In the genomic region with DNA sequence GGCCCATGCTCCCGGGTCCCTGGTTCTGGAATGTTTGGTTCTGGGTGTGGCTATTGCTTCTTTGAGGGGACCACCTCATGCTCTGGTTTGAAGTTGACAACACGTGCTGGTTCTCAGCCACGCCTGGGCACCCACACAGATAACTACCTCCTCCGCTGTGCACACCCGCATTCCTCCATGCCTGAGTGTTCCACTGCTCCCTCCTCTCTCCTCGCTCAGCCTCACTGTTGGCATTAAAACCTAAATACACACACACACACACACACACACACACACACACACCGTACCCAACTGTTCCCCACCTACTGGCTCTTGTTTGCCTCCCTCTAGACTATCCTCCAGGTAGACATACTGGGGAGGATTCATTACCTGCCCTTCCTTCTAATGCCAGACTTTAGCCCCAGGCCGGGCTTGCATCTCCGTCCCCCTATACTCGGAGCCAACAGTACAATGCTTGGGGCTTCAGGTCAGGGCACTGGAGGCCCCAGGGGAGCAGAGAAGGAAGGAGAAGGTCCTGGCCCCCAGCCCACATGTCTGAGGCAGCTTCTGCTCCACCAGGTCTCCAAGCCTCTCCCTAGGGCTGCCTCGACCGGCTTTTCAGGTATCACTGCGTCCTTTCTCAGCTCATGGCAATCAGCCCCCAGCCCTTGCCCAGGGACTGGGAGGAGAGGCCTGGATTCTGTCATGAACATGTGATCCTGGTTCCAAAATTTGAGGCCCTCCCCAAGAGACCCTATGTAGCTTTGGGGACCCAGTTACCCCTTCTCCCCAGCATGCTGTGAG, we compare ENCODE assay signal across 22 mouse cellular contexts. TPM values are rescaled to one million over a fixed set of nuclear protein-coding genes. Genes with fewer than 3 reads are reported as not detected.
DNase-seq lines count a peak whose midpoint lies in the region; ATAC-seq lines count a peak whose summit lies in the region.
"Had no signal": no experiment of that assay in that cellular context is flagged by ENCODE, and none has a peak within 500 bp of the region (broad histone marks: within the 10 kb centered on the region; RNA-seq: fewer than 3 reads in every experiment).

No protein-coding gene starts in this region.

- no peak overlapping the region for H3K9ac ChIP-seq in kidney, embryonic 16.5 days (replicated peaks; ENCODE audit: low read length)
- H3K9ac ChIP-seq in lung, embryonic 16.5 days (ENCODE audit: low read length): no peak overlapping the region
- H3K9ac ChIP-seq: forebrain, embryonic 13.5 days; liver, embryonic 12.5 days; midbrain, embryonic 12.5 days had no signal

- peaks cover 18% of the 10 kb centered on the region for H3K4me1 ChIP-seq in kidney, embryonic 16.5 days (ENCODE audit: insufficient read depth, low read length)
- H3K4me1 ChIP-seq in lung, embryonic 16.5 days (replicated peaks; ENCODE audit: control insufficient read depth, insufficient read depth, low read length): no peaks in the 10 kb centered on the region
- H3K4me1 ChIP-seq: forebrain, embryonic 13.5 days; liver, embryonic 12.5 days; midbrain, embryonic 12.5 days had no signal

- no peak overlapping the region for H3K4me2 ChIP-seq in kidney, embryonic 16.5 days (replicated peaks; ENCODE audit: low read depth, low read length)
- H3K4me2 ChIP-seq in lung, embryonic 16.5 days (ENCODE audit: low read depth, low read length): no peak overlapping the region
- H3K4me2 ChIP-seq: forebrain, embryonic 13.5 days; liver, embryonic 12.5 days; midbrain, embryonic 12.5 days had no signal

- H3K27ac ChIP-seq in kidney, embryonic 16.5 days (ENCODE audit: low read length): 0 out of 2 replicates have a peak overlapping the region, but pooled peaks have one; percentile 43
- H3K27ac ChIP-seq in lung, embryonic 16.5 days (ENCODE audit: low read length): no peak overlapping the region
- H3K27ac ChIP-seq: forebrain, embryonic 13.5 days; heart, adult 2 months; liver, embryonic 12.5 days; midbrain, embryonic 12.5 days had no signal

- H3K36me3 ChIP-seq in kidney, embryonic 16.5 days (ENCODE audit: insufficient read depth, low read length): peaks cover 7% of the 10 kb centered on the region
- peaks cover 4% of the 10 kb centered on the region for H3K36me3 ChIP-seq in lung, embryonic 16.5 days (ENCODE audit: control insufficient read depth, insufficient read depth, low read length)

- peak; percentile 71; the same call in 1 of the 2 replicates for ATAC-seq in kidney, embryonic 16.5 days (ENCODE audit: low FRiP score, low TSS enrichment)
- ATAC-seq in lung, embryonic 16.5 days (ENCODE audit: low read depth): peak; percentile 64
- ATAC-seq in megakaryocyte-erythroid progenitor cell, adult 5-6 weeks (replicated peaks; ENCODE audit: low FRiP score, low TSS enrichment, poor library complexity, severe bottlenecking): peak; percentile 39; the same call in 1 of the 2 replicates
- ATAC-seq: forebrain, embryonic 13.5 days; liver, embryonic 12.5 days had no signal

- H3K9me3 ChIP-seq in kidney, embryonic 16.5 days (ENCODE audit: low read length): peaks cover 10% of the 10 kb centered on the region
- peaks cover 4% of the 10 kb centered on the region for H3K9me3 ChIP-seq in lung, embryonic 16.5 days (ENCODE audit: control insufficient read depth, low read length)

- H3K4me3 ChIP-seq in kidney, embryonic 16.5 days (ENCODE audit: low read length): no peak overlapping the region
- no peak overlapping the region for H3K4me3 ChIP-seq in lung, embryonic 16.5 days (ENCODE audit: low read length)
- H3K4me3 ChIP-seq: forebrain, embryonic 13.5 days; heart, adult 2 months; liver, embryonic 12.5 days; midbrain, embryonic 12.5 days had no signal

- WGBS in kidney, embryonic 16.5 days: 56% methylated on average over 13 of the region's 13 CpGs
- WGBS in lung, embryonic 16.5 days: 70% methylated on average over 13 of the region's 13 CpGs

- no peaks in the 10 kb centered on the region for H3K27me3 ChIP-seq in kidney, embryonic 16.5 days (ENCODE audit: insufficient read depth, low read length)
- H3K27me3 ChIP-seq in lung, embryonic 16.5 days (ENCODE audit: control insufficient read depth, insufficient read depth, low read depth, low read length): no peaks in the 10 kb centered on the region
- H3K27me3 ChIP-seq: forebrain, embryonic 13.5 days; liver, embryonic 12.5 days; midbrain, embryonic 12.5 days had no signal

- DNase-seq in kidney, postnatal 36 days: no peak
- no peak for DNase-seq in lung, postnatal 14 days
- peak; percentile 34 for DNase-seq in brain, adult 2 months (ENCODE audit: low read depth, low spot score)
- DNase-seq in adrenal gland, adult 18-20 months (ENCODE audit: low spot score in 2 of 2): no peak
- DNase-seq: cerebellum, adult 9-10 months; embryo, embryonic 11 days; gastrocnemius, postnatal 14 days; heart, adult 2 months; left cerebral cortex, postnatal 4 days; right cerebral cortex, postnatal 4 days; thymus, adult 18-20 months had no signal

RNA-seq across cellular contexts. Expression of a gene that starts 1.3 kb away (rescaled TPM):
- 1.7 and 2.3 TPM in 2 replicates for polyA plus RNA-seq in kidney, embryonic 16.5 days (2015; fragmentation: Nextera tagmentation; extraction: Ambion mirVana)
- polyA plus RNA-seq in lung, embryonic 16.5 days (2015; fragmentation: Nextera tagmentation; extraction: Ambion mirVana): 1.5 and 2.6 TPM in 2 replicates
- total RNA-seq in megakaryocyte-erythroid progenitor cell, adult 5-6 weeks (2014; fragmentation: Nextera tagmentation): 3.3 and 4.5 TPM in 2 replicates
- total RNA-seq in megakaryocyte-erythroid progenitor cell, adult 5-6 weeks (2017): 2.7 and 11.6 TPM in 2 replicates
- 100 to 1,000 TPM; 145 to 483 TPM for total RNA-seq in adrenal gland, adult 18-20 months (2021)

RNA-seq across cellular contexts. Expression of a gene that starts 6.5 kb away (rescaled TPM):
- 0.21 and 0.45 TPM in 2 replicates for polyA plus RNA-seq in kidney, embryonic 16.5 days (2015; fragmentation: Nextera tagmentation; extraction: Ambion mirVana)
- 0.45 and 0.58 TPM in 2 replicates for polyA plus RNA-seq in lung, embryonic 16.5 days (2015; fragmentation: Nextera tagmentation; extraction: Ambion mirVana)
- total RNA-seq in megakaryocyte-erythroid progenitor cell, adult 5-6 weeks (2014; fragmentation: Nextera tagmentation): not detected in 2 replicates
- total RNA-seq in megakaryocyte-erythroid progenitor cell, adult 5-6 weeks (2017): not detected in 2 replicates
- total RNA-seq in adrenal gland, adult 18-20 months (2021): under 1 TPM in 1 of 2 experiments, not detected in 1; 0.20 TPM
- total RNA-seq: adrenal gland, postnatal 4 days; gastrocnemius, postnatal 14 days; heart, adult 2 months; layer of hippocampus, postnatal 25 days; left cerebral cortex, postnatal 4 days; neutrophil, adult 5-6 weeks had no signal
- polyA plus RNA-seq: large intestine, adult 2 months; liver, embryonic 12.5 days had no signal

RNA-seq across cellular contexts. Expression of a gene that starts 13.5 kb away (rescaled TPM):
- 0.89 and 1.2 TPM in 2 replicates for polyA plus RNA-seq in kidney, embryonic 16.5 days (2015; fragmentation: Nextera tagmentation; extraction: Ambion mirVana)
- 12.6 and 21.0 TPM in 2 replicates for polyA plus RNA-seq in lung, embryonic 16.5 days (2015; fragmentation: Nextera tagmentation; extraction: Ambion mirVana)
- not detected in 2 replicates for total RNA-seq in megakaryocyte-erythroid progenitor cell, adult 5-6 weeks (2014; fragmentation: Nextera tagmentation)
- not detected in 2 replicates for total RNA-seq in megakaryocyte-erythroid progenitor cell, adult 5-6 weeks (2017)
- 1 to 10 TPM; 4.2 to 6.0 TPM for total RNA-seq in adrenal gland, adult 18-20 months (2021)
- total RNA-seq: neutrophil, adult 5-6 weeks had no signal
- polyA plus RNA-seq: forebrain, embryonic 13.5 days; liver, embryonic 12.5 days had no signal

RNA-seq across cellular contexts. Expression of a gene that starts 20.7 kb away (rescaled TPM):
- 209 and 225 TPM in 2 replicates for polyA plus RNA-seq in kidney, embryonic 16.5 days (2015; fragmentation: Nextera tagmentation; extraction: Ambion mirVana)
- polyA plus RNA-seq in lung, embryonic 16.5 days (2015; fragmentation: Nextera tagmentation; extraction: Ambion mirVana): 148 and 160 TPM in 2 replicates
- total RNA-seq in megakaryocyte-erythroid progenitor cell, adult 5-6 weeks (2014; fragmentation: Nextera tagmentation): 285 and 294 TPM in 2 replicates
- 59.7 and 85.5 TPM in 2 replicates for total RNA-seq in megakaryocyte-erythroid progenitor cell, adult 5-6 weeks (2017)
- 100 to 1,000 TPM; 197 to 214 TPM for total RNA-seq in adrenal gland, adult 18-20 months (2021)

RNA-seq across cellular contexts. Expression of a gene that starts 37.7 kb away (rescaled TPM):
- polyA plus RNA-seq in kidney, embryonic 16.5 days (2015; fragmentation: Nextera tagmentation; extraction: Ambion mirVana): 1.0 and 1.5 TPM in 2 replicates
- 3.7 and 18.1 TPM in 2 replicates for polyA plus RNA-seq in lung, embryonic 16.5 days (2015; fragmentation: Nextera tagmentation; extraction: Ambion mirVana)
- total RNA-seq in megakaryocyte-erythroid progenitor cell, adult 5-6 weeks (2014; fragmentation: Nextera tagmentation): not detected in 2 replicates
- total RNA-seq in megakaryocyte-erythroid progenitor cell, adult 5-6 weeks (2017): not detected in 2 replicates
- 1 to 10 TPM in 1 of 2 experiments, not detected in 1; 2.5 TPM for total RNA-seq in adrenal gland, adult 18-20 months (2021)
- total RNA-seq: heart, adult 2 months; layer of hippocampus, postnatal 25 days; left cerebral cortex, postnatal 4 days; neutrophil, adult 5-6 weeks had no signal
- polyA plus RNA-seq: forebrain, embryonic 13.5 days; heart, adult 2 months; hindbrain, embryonic 11.5 days; liver, embryonic 12.5 days; midbrain, embryonic 12.5 days had no signal

Comparison
In these comparisons a context has a peak if more than half of its experiments do, and no peak if none do; other contexts are left out.
1. RNA of a gene that starts 1.3 kb away (total RNA-seq): 145 to 483 TPM in adrenal gland, adult 18-20 months; 2.7 to 11.6 TPM in megakaryocyte-erythroid progenitor cell, adult 5-6 weeks; every median in the first group is over 10 times any median in the second.
2. RNA of a gene that starts 13.5 kb away (total RNA-seq): 4.2 to 6.0 TPM in adrenal gland, adult 18-20 months; not detected in megakaryocyte-erythroid progenitor cell, adult 5-6 weeks; every median in the first group is over 4 times any median in the second.
3. Peak in every context shown above with its lines, with median percentiles within 50 percentile points of each other: ATAC-seq.